Mouse (Mus musculus): ENCODE measurements around the gene Pard3b. TPM values are rescaled to one million over a fixed set of nuclear protein-coding genes. Genes with fewer than 3 reads are reported as not detected.

The Pard3b gene
- total and polyA plus RNA-seq, 3 experiments, result 0.30 to 0.75 (median 0.63) TPM

- H3K79me2 ChIP-seq (replicated peaks; ENCODE audit: control insufficient read depth, extremely low read depth, insufficient read depth, poor library complexity, severe bottlenecking), result no peaks in the 10 kb centered on the region
- no peak overlapping the region for H3K9ac ChIP-seq (ENCODE audit: insufficient read depth, low read depth)
- H3K27me3 ChIP-seq (replicated peaks), result no peaks in the 10 kb centered on the region
- dilution Hi-C loops (cut with MboI; ENCODE audit: extremely low pct_ligation_motif_present, extremely low pct_unique_long_range_greater_than_20kb, low sequenced_read_pairs) (no loop called here), in situ Hi-C loops (cut with MboI; ENCODE audit: low pct_ligation_motif_present, low pct_unique_long_range_greater_than_20kb, low sequenced_read_pairs) (no loop called here)
- H3K36me3 ChIP-seq (replicated peaks in 1 of 2; ENCODE audit: control insufficient read depth in 1 of 2, insufficient read depth in 1 of 2, low read length in 1 of 2), result no peaks in the 10 kb centered on the region
- 0 out of 4 replicates have a peak, but pooled peaks cover 0 to 2% of the 10 kb centered on the region in 2 experiments for H3K4me1 ChIP-seq (ENCODE audit: control insufficient read depth in 1 of 2, insufficient read depth in 2 of 2)
- no peaks in the 10 kb centered on the region for H3K9me3 ChIP-seq (replicated peaks; ENCODE audit: low read length)
- H3K4me3 ChIP-seq (replicated peaks in 1 of 3; ENCODE audit: low read depth in 2 of 3, low read length in 2 of 3, poor library complexity in 1 of 3), result no peak overlapping the region
- no peak overlapping the region for H3K27ac ChIP-seq (ENCODE audit: insufficient read depth, low read depth)
- TF ChIP-seq POLR2AphosphoS2 (IDR thresholded peaks at IDR 0.05; ENCODE audit: low read depth, low read length) (no peak), CHD2 (IDR thresholded peaks at IDR 0.05; ENCODE audit: low read length) (no peak), ELF1 (IDR thresholded peaks at IDR 0.05; ENCODE audit: low read depth, low read length) (no peak), USF1 (IDR thresholded peaks at IDR 0.05; ENCODE audit: low read depth, low read length) (no peak), MAZ (IDR thresholded peaks at IDR 0.05; ENCODE audit: low read depth, low read length) (no peak), HCFC1 (IDR thresholded peaks at IDR 0.05; ENCODE audit: low read depth, low read length) (no peak), NELFE (IDR thresholded peaks at IDR 0.05; ENCODE audit: low read depth, low read length) (no peak), EP300 (IDR thresholded peaks at IDR 0.05; ENCODE audit: low read length) (no peak), TCF12 (IDR thresholded peaks at IDR 0.05; ENCODE audit: low read depth, low read length) (no peak), ETS1 (conservative IDR thresholded peaks at IDR 0.05; ENCODE audit: low read depth, low read length) (no peak), MXI1 (IDR thresholded peaks at IDR 0.05; ENCODE audit: low read depth, low read length) (no peak), NRF1 (IDR thresholded peaks at IDR 0.05; ENCODE audit: low read depth, low read length) (no peak), BHLHE40 (IDR thresholded peaks at IDR 0.05; ENCODE audit: low read depth, low read length) (no peak), KAT2A (IDR thresholded peaks at IDR 0.05; ENCODE audit: insufficient replicate concordance, low read length) (no peak), CHD1 (IDR thresholded peaks at IDR 0.05; ENCODE audit: low read depth, low read length) (no peak), POLR2A (IDR thresholded peaks at IDR 0.05; ENCODE audit: low read depth, low read length) (no peak), MAFK (IDR thresholded peaks at IDR 0.05; ENCODE audit: insufficient replicate concordance, low read length) (no peak)
- no peak overlapping the region for H3K4me2 ChIP-seq (ENCODE audit: insufficient read depth, low read depth, poor library complexity, severe bottlenecking)
- DNase-seq (ENCODE audit: extremely low read depth), result no peak
Measured at GRCm38 (mm10) chr1:62328808-62329207, 690.2 kb downstream of the Pard3b start.

- H3K79me2 ChIP-seq (replicated peaks; ENCODE audit: control insufficient read depth, extremely low read depth, insufficient read depth, poor library complexity, severe bottlenecking), result no peaks in the 10 kb centered on the region
- H3K9ac ChIP-seq (ENCODE audit: insufficient read depth, low read depth), result no peak overlapping the region
- H3K9me3 ChIP-seq (replicated peaks; ENCODE audit: low read length), result no peaks in the 10 kb centered on the region
- no peak overlapping the region for H3K4me2 ChIP-seq (ENCODE audit: insufficient read depth, low read depth, poor library complexity, severe bottlenecking)
- no peaks in the 10 kb centered on the region for H3K27me3 ChIP-seq (replicated peaks)
- H3K27ac ChIP-seq (ENCODE audit: insufficient read depth, low read depth), result no peak overlapping the region
- H3K36me3 ChIP-seq (replicated peaks in 1 of 2; ENCODE audit: control insufficient read depth in 1 of 2, insufficient read depth in 1 of 2, low read length in 1 of 2), result no peaks in the 10 kb centered on the region
- in situ Hi-C loops (cut with MboI; ENCODE audit: low pct_ligation_motif_present, low pct_unique_long_range_greater_than_20kb, low sequenced_read_pairs), result no loop called here
- no peaks in the 10 kb centered on the region for H3K4me1 ChIP-seq (ENCODE audit: control insufficient read depth in 1 of 2, insufficient read depth in 2 of 2)
- H3K4me3 ChIP-seq (replicated peaks in 1 of 3; ENCODE audit: low read depth in 2 of 3, low read length in 2 of 3, poor library complexity in 1 of 3), result no peak overlapping the region
- DNase-seq (ENCODE audit: extremely low read depth), result no peak
- dilution Hi-C loops (cut with MboI; ENCODE audit: extremely low pct_ligation_motif_present, extremely low pct_unique_long_range_greater_than_20kb, low sequenced_read_pairs), result no loop called here
- no peak for TF ChIP-seq SMC3 (IDR thresholded peaks at IDR 0.05; ENCODE audit: low read depth, low read length)
- TF ChIP-seq ETS1 (conservative IDR thresholded peaks at IDR 0.05; ENCODE audit: low read depth, low read length), result no peak
- TF ChIP-seq UBTF (IDR thresholded peaks at IDR 0.05; ENCODE audit: low read depth, low read length), result no peak
- TF ChIP-seq HCFC1 (IDR thresholded peaks at IDR 0.05; ENCODE audit: low read depth, low read length), result no peak
- TF ChIP-seq MAZ (IDR thresholded peaks at IDR 0.05; ENCODE audit: low read depth, low read length), result no peak
- no peak for TF ChIP-seq MAFK (IDR thresholded peaks at IDR 0.05; ENCODE audit: insufficient replicate concordance, low read length)
- no peak for TF ChIP-seq ZMIZ1 (IDR thresholded peaks at IDR 0.05; ENCODE audit: low read depth, low read length)
- no peak for TF ChIP-seq USF2 (conservative IDR thresholded peaks at IDR 0.05; ENCODE audit: low read depth, low read length)
Measured at GRCm38 (mm10) chr1:62333016-62333415, 694.4 kb downstream of the Pard3b start.
